ENCODE assay signal across 23 mouse cellular contexts in genomic region chr4:133629191-133629590, GRCm38 (mm10). TPM values are rescaled to one million over a fixed set of nuclear protein-coding genes. Genes with fewer than 3 reads are reported as not detected.
DNase-seq lines count a peak whose midpoint lies in the region; ATAC-seq and TF ChIP-seq lines count a peak whose summit lies in the region.
"Had no signal": no experiment of that assay in that cellular context is flagged by ENCODE, and none has a peak within 500 bp of the region (broad histone marks: within the 10 kb centered on the region; RNA-seq: fewer than 3 reads in every experiment).

No protein-coding gene starts in this region.

- H3K36me3 ChIP-seq in limb, embryonic 10.5 days, result peaks cover 30% of the 10 kb centered on the region

- peak; percentile 50 for ATAC-seq in CD4-positive, CD25-positive, alpha-beta regulatory T cell, adult 4 months
- no peak for ATAC-seq in erythroid progenitor cell, adult 5-6 weeks (replicated peaks; ENCODE audit: low FRiP score, poor library complexity, severe bottlenecking)
- ATAC-seq: forebrain, embryonic 15.5 days; hindbrain, postnatal 0 days; intestine, embryonic 16.5 days; Patski had no signal

- H3K9me3 ChIP-seq in limb, embryonic 10.5 days (replicated peaks), result no peaks in the 10 kb centered on the region
- H3K9me3 ChIP-seq: embryonic facial prominence, embryonic 10.5 days; forebrain, embryonic 10.5 days; forebrain, embryonic 15.5 days; heart, embryonic 10.5 days; hindbrain, embryonic 13.5 days had no signal

- no peaks in the 10 kb centered on the region for H3K27me3 ChIP-seq in limb, embryonic 10.5 days (ENCODE audit: low read depth, poor library complexity, severe bottlenecking)
- H3K27me3 ChIP-seq: CH12.LX; forebrain, embryonic 15.5 days; hindbrain, embryonic 13.5 days; Patski had no signal

- no peak for TF ChIP-seq CTCF in gastrocnemius, adult 2 months (IDR thresholded peaks at IDR 0.05)

- intact Hi-C loops in gastrocnemius, adult 2 months (cut with DNase I), result no loop called here
- intact Hi-C loops in gastrocnemius, postnatal 36 days (cut with DNase I), result no loop called here

- no peak for DNase-seq in gastrocnemius, adult 2 months
- DNase-seq in gastrocnemius, postnatal 4 days (ENCODE audit: low spot score in 2 of 2), result no peak
- peak; percentile 39 for DNase-seq in A20 (ENCODE audit: low read depth, low spot score)
- no peak for DNase-seq in limb, embryonic 10.5 days (ENCODE audit: low spot score)
- no peak for DNase-seq in gastrocnemius, postnatal 36 days
- DNase-seq: adrenal gland, adult 8-10 months; cerebellum, adult 11-12 months; cerebellum, adult 9-10 months; gastrocnemius, postnatal 14 days; heart, postnatal 10 days; kidney, adult 8-10 months had no signal

- H3K27ac ChIP-seq in gastrocnemius, adult 2 months, result peak overlapping the region; percentile 38; the same call in 1 of the 2 replicates
- H3K27ac ChIP-seq in brown adipose tissue, adult 24 weeks (replicated peaks; ENCODE audit: low read depth, low read length), result peak overlapping the region; percentile 2
- no peak overlapping the region for H3K27ac ChIP-seq in limb, embryonic 10.5 days
- H3K27ac ChIP-seq: embryonic facial prominence, embryonic 10.5 days; forebrain, embryonic 10.5 days; forebrain, embryonic 15.5 days; heart, embryonic 10.5 days; hindbrain, embryonic 13.5 days; hindbrain, postnatal 0 days had no signal

- peaks cover 34% of the 10 kb centered on the region for H3K4me1 ChIP-seq in brown adipose tissue, adult 24 weeks (ENCODE audit: control insufficient read depth, insufficient read depth, insufficient read length, low read length)
- H3K4me1 ChIP-seq in limb, embryonic 10.5 days, result peaks cover 54% of the 10 kb centered on the region

- WGBS in limb, embryonic 10.5 days, result 89% methylated on average over 7 of the region's 7 CpGs

- H3K4me3 ChIP-seq in gastrocnemius, adult 2 months, result no peak overlapping the region
- H3K4me3 ChIP-seq in brown adipose tissue, adult 24 weeks (ENCODE audit: insufficient read depth, low read depth, low read length), result no peak overlapping the region
- H3K4me3 ChIP-seq in limb, embryonic 10.5 days, result no peak overlapping the region
- H3K4me3 ChIP-seq: embryonic facial prominence, embryonic 10.5 days; forebrain, embryonic 10.5 days; forebrain, embryonic 15.5 days; heart, embryonic 10.5 days; hindbrain, embryonic 13.5 days had no signal

RNA-seq across cellular contexts. Expression of gene Zdhhc18, which starts 20.8 kb away (rescaled TPM):
- 10 to 100 TPM; 25.4 to 32.3 TPM for total RNA-seq in gastrocnemius, adult 2 months (2021)
- total RNA-seq in gastrocnemius, postnatal 4 days (2021), result 10 to 100 TPM; 20.8 to 23.7 TPM
- polyA plus RNA-seq in CD4-positive, CD25-positive, alpha-beta regulatory T cell, adult 4 months (2017; shearing (Covaris generic)), result 10 to 100 TPM; 20.2 to 22.3 TPM
- polyA plus RNA-seq in brown adipose tissue, adult 24 weeks (2012; ENCODE audit: insufficient read depth, insufficient read length, missing spikeins), result 9.4 and 10.6 TPM in 2 replicates
- total RNA-seq in erythroid progenitor cell, adult 5-6 weeks (2015; ENCODE audit: low replicate concordance), result 8.3 and 19.3 TPM in 2 replicates
- total RNA-seq in erythroid progenitor cell, adult 5-6 weeks (2017; ENCODE audit: low replicate concordance), result 3.9 and 11.2 TPM in 2 replicates
- 3.6 and 4.0 TPM in 2 replicates for polyA plus RNA-seq in limb, embryonic 10.5 days (2016; fragmentation: Nextera tagmentation; extraction: Ambion mirVana)
- total RNA-seq in gastrocnemius, postnatal 36 days (2021), result 10 to 100 TPM; 24.5 to 35.2 TPM

RNA-seq across cellular contexts. Expression of gene Sfn, which starts 27.2 kb away (rescaled TPM):
- total RNA-seq in gastrocnemius, adult 2 months (2021), result 1 to 10 TPM; 1.1 to 1.5 TPM
- 1 to 10 TPM; 2.2 to 2.3 TPM for total RNA-seq in gastrocnemius, postnatal 4 days (2021)
- 10 to 100 TPM; 24.7 to 29.7 TPM for polyA plus RNA-seq in CD4-positive, CD25-positive, alpha-beta regulatory T cell, adult 4 months (2017; shearing (Covaris generic))
- 1.2 and 1.3 TPM in 2 replicates for polyA plus RNA-seq in brown adipose tissue, adult 24 weeks (2012; ENCODE audit: insufficient read depth, insufficient read length, missing spikeins)
- total RNA-seq in erythroid progenitor cell, adult 5-6 weeks (2015; ENCODE audit: low replicate concordance), result 2.9 TPM in 1 of 2 replicates, not detected in the other
- total RNA-seq in erythroid progenitor cell, adult 5-6 weeks (2017; ENCODE audit: low replicate concordance), result 0.64 TPM in 1 of 2 replicates, not detected in the other
- 29.7 and 38.7 TPM in 2 replicates for polyA plus RNA-seq in limb, embryonic 10.5 days (2016; fragmentation: Nextera tagmentation; extraction: Ambion mirVana)
- total RNA-seq in gastrocnemius, postnatal 36 days (2021), result 1 to 10 TPM in 1 of 2 experiments, under 1 TPM in 1; 0.94 to 1.2 TPM

RNA-seq across cellular contexts. Expression of gene Pigv, which starts 43.3 kb away (rescaled TPM):
- 10 to 100 TPM; 10.4 to 11.7 TPM for total RNA-seq in gastrocnemius, adult 2 months (2021)
- total RNA-seq in gastrocnemius, postnatal 4 days (2021), result 10 to 100 TPM; 11.3 to 11.7 TPM
- 10 to 100 TPM; 14.3 to 16.3 TPM for polyA plus RNA-seq in CD4-positive, CD25-positive, alpha-beta regulatory T cell, adult 4 months (2017; shearing (Covaris generic))
- polyA plus RNA-seq in brown adipose tissue, adult 24 weeks (2012; ENCODE audit: insufficient read depth, insufficient read length, missing spikeins), result 4.6 and 5.9 TPM in 2 replicates
- 1.3 and 4.0 TPM in 2 replicates for total RNA-seq in erythroid progenitor cell, adult 5-6 weeks (2015; ENCODE audit: low replicate concordance)
- total RNA-seq in erythroid progenitor cell, adult 5-6 weeks (2017; ENCODE audit: low replicate concordance), result 2.7 and 3.2 TPM in 2 replicates
- 17.9 and 19.6 TPM in 2 replicates for polyA plus RNA-seq in limb, embryonic 10.5 days (2016; fragmentation: Nextera tagmentation; extraction: Ambion mirVana)
- total RNA-seq in gastrocnemius, postnatal 36 days (2021), result 10 to 100 TPM in 1 of 2 experiments, 1 to 10 TPM in 1; 8.4 to 10.4 TPM

RNA-seq across cellular contexts. Expression of gene Gpn2, which starts 45.0 kb away (rescaled TPM):
- total RNA-seq in gastrocnemius, adult 2 months (2021), result 1 to 10 TPM; 4.9 to 6.3 TPM
- 1 to 10 TPM; 6.5 to 7.6 TPM for total RNA-seq in gastrocnemius, postnatal 4 days (2021)
- 1 to 10 TPM; 6.3 to 8.3 TPM for polyA plus RNA-seq in CD4-positive, CD25-positive, alpha-beta regulatory T cell, adult 4 months (2017; shearing (Covaris generic))
- polyA plus RNA-seq in brown adipose tissue, adult 24 weeks (2012; ENCODE audit: insufficient read depth, insufficient read length, missing spikeins), result 8.1 TPM in 2 replicates
- 4.2 and 12.3 TPM in 2 replicates for total RNA-seq in erythroid progenitor cell, adult 5-6 weeks (2015; ENCODE audit: low replicate concordance)
- 4.2 and 5.0 TPM in 2 replicates for total RNA-seq in erythroid progenitor cell, adult 5-6 weeks (2017; ENCODE audit: low replicate concordance)
- 31.3 and 31.6 TPM in 2 replicates for polyA plus RNA-seq in limb, embryonic 10.5 days (2016; fragmentation: Nextera tagmentation; extraction: Ambion mirVana)
- 1 to 10 TPM; 4.7 to 5.7 TPM for total RNA-seq in gastrocnemius, postnatal 36 days (2021)

RNA-seq across cellular contexts. Expression of gene Gpatch3, which starts 54.6 kb away (rescaled TPM):
- 1 to 10 TPM; 3.0 to 3.2 TPM for total RNA-seq in gastrocnemius, adult 2 months (2021)
- total RNA-seq in gastrocnemius, postnatal 4 days (2021), result 1 to 10 TPM; 5.2 to 6.0 TPM
- 1 to 10 TPM in 1 of 2 experiments, under 1 TPM in 1; 0.51 to 1.4 TPM for polyA plus RNA-seq in CD4-positive, CD25-positive, alpha-beta regulatory T cell, adult 4 months (2017; shearing (Covaris generic))
- polyA plus RNA-seq in brown adipose tissue, adult 24 weeks (2012; ENCODE audit: insufficient read depth, insufficient read length, missing spikeins), result 0.96 and 1.5 TPM in 2 replicates
- 1.7 and 3.6 TPM in 2 replicates for total RNA-seq in erythroid progenitor cell, adult 5-6 weeks (2015; ENCODE audit: low replicate concordance)
- total RNA-seq in erythroid progenitor cell, adult 5-6 weeks (2017; ENCODE audit: low replicate concordance), result 4.1 and 19.7 TPM in 2 replicates
- 12.9 and 14.0 TPM in 2 replicates for polyA plus RNA-seq in limb, embryonic 10.5 days (2016; fragmentation: Nextera tagmentation; extraction: Ambion mirVana)
- total RNA-seq in gastrocnemius, postnatal 36 days (2021), result 1 to 10 TPM; 2.6 to 3.3 TPM
